Mouse (Mus musculus) E14TG2a.4 (cell line): ENCODE measurements around the gene Impdh1.

Source experiments
- CTCF ChIP-seq: conservative IDR thresholded peaks from 2 replicates; pipeline ENCODE4 v1.5.1; 2014; ENCODE audit warnings: low read length
- POU5F1 ChIP-seq: IDR thresholded peaks from 2 replicates; pipeline ENCODE4 v1.6.1; 2014; ENCODE audit warnings: low read length, borderline replicate concordance

- TF ChIP-seq CTCF (no peak), POU5F1 (no peak)
Measured at GRCm38 (mm10) chr6:29246183-29246582, 30.0 kb upstream of the Impdh1 start.
